Mouse (Mus musculus) left cerebral cortex, adult 8-10 months (tissue): ENCODE data around the gene Aldh1l1. TPM values are rescaled to one million over a fixed set of nuclear protein-coding genes. Genes with fewer than 3 reads are reported as not detected.
A peak's percentile ranks its signal among the peaks of the same experiment; 100 is the strongest.

Experiments used
- DNase-seq, 2 experiments: peaks; one replicate each; pipeline ENCODE4 v3.0.0; 2022; ENCODE audit warnings: low spot score in 2 of 2
- total RNA-seq, 4 experiments: library from RNA; stranded (reverse); gene quantifications; 2 replicates each; pipeline ENCODE4 v1.2.4; 2022

Gene Aldh1l1
- total RNA-seq, 4 experiments from 2014 or later: 44.9 to 68.4 (median 49.3) TPM

- no peak for DNase-seq
Observed at GRCm38 (mm10) chr6:90582331-90582730, 96.1 kb downstream of the Aldh1l1 start.

GRCm38 (mm10) chr6:90588113-90588512 lies 101.9 kb downstream of the Aldh1l1 start:
- no peak for DNase-seq

GRCm38 (mm10) chr6:90590707-90591106 lies 104.5 kb downstream of the Aldh1l1 start:
- peak in 1 of 2 experiments; percentile 40 for DNase-seq

- no peak for DNase-seq
Observed at GRCm38 (mm10) chr6:90594972-90595371, 108.7 kb downstream of the Aldh1l1 start.

- no peak for DNase-seq
Observed at GRCm38 (mm10) chr6:90597060-90597459, 110.8 kb downstream of the Aldh1l1 start.

- peak in 1 of 2 experiments; percentile 44 for DNase-seq
Observed at GRCm38 (mm10) chr6:90597592-90597991, 111.4 kb downstream of the Aldh1l1 start.

GRCm38 (mm10) chr6:90598197-90598596 lies 112.0 kb downstream of the Aldh1l1 start:
- no peak for DNase-seq

GRCm38 (mm10) chr6:90600351-90600750 lies 114.1 kb downstream of the Aldh1l1 start:
- DNase-seq: no peak

- no peak for DNase-seq
Observed at GRCm38 (mm10) chr6:90601736-90602135, 115.5 kb downstream of the Aldh1l1 start.

- no peak for DNase-seq
Observed at GRCm38 (mm10) chr6:90602304-90602703, 116.1 kb downstream of the Aldh1l1 start.

GRCm38 (mm10) chr6:90603126-90603525 lies 116.9 kb downstream of the Aldh1l1 start:
- no peak for DNase-seq

- DNase-seq: no peak
Observed at GRCm38 (mm10) chr6:90604130-90604529, 117.9 kb downstream of the Aldh1l1 start.

- peak; percentile 75 to 84 for DNase-seq
Observed at GRCm38 (mm10) chr6:90604533-90605297, 118.5 kb downstream of the Aldh1l1 start, which contains the start of gene Slc41a3. Slc41a3 (plus strand) TSS chr6:90604725.

GRCm38 (mm10) chr6:90605298-90605665 lies 119.1 kb downstream of the Aldh1l1 start:
- DNase-seq: no peak

- peak in 1 of 2 experiments; percentile 43 for DNase-seq
Observed at GRCm38 (mm10) chr6:90606538-90606937, 120.3 kb downstream of the Aldh1l1 start.

- DNase-seq: no peak
Observed at GRCm38 (mm10) chr6:90607196-90607595, 121.0 kb downstream of the Aldh1l1 start.

GRCm38 (mm10) chr6:90608186-90608585 lies 122.0 kb downstream of the Aldh1l1 start:
- DNase-seq: no peak

- DNase-seq: no peak
Observed at GRCm38 (mm10) chr6:90610248-90610647, 124.0 kb downstream of the Aldh1l1 start.

- DNase-seq: no peak
Observed at GRCm38 (mm10) chr6:90613277-90613676, 127.0 kb downstream of the Aldh1l1 start.

GRCm38 (mm10) chr6:90615362-90615761 lies 129.1 kb downstream of the Aldh1l1 start:
- no peak for DNase-seq

GRCm38 (mm10) chr6:90615991-90616390 lies 129.8 kb downstream of the Aldh1l1 start:
- no peak for DNase-seq

- DNase-seq: no peak
Observed at GRCm38 (mm10) chr6:90616481-90616880, 130.3 kb downstream of the Aldh1l1 start.

- no peak for DNase-seq
Observed at GRCm38 (mm10) chr6:90618274-90618673, 132.0 kb downstream of the Aldh1l1 start.
